Mouse (Mus musculus) liver, embryonic 15.5 days (tissue): ENCODE measurements around the gene Gm13277. TPM values are rescaled to one million over a fixed set of nuclear protein-coding genes. Genes with fewer than 3 reads are reported as not detected.
"Not testable (repeated sequence)": the region's sequence is repeated elsewhere in the genome, so short reads cannot be mapped to it uniquely, and the experiment has no call there.

Experiments used
- ATAC-seq: fragments of 200-750 bp; cut with Nextera tagmentation; 2 replicates; pipeline ENCODE4 v1.8.0; 2017; ENCODE audit warnings: moderate number of reproducible peaks, mild to moderate bottlenecking, moderate library complexity; ENCODE audit not compliant: insufficient read depth
- H3K27ac ChIP-seq: fragments of 300-500 bp; sonication (generic); replicated peaks from 2 replicates; pipeline ENCODE4 v1.5.1; 2015; ENCODE audit warnings: mild to moderate bottlenecking, inconsistent platforms
- H3K27me3 ChIP-seq: fragments of 300-500 bp; sonication (generic); 2 replicates; pipeline ENCODE4 v1.6.1; 2015; ENCODE audit warnings: mild to moderate bottlenecking, inconsistent platforms
- H3K36me3 ChIP-seq: fragments of 300-500 bp; sonication (generic); replicated peaks from 2 replicates; pipeline ENCODE4 v1.6.1; 2015; ENCODE audit warnings: moderate library complexity, mild to moderate bottlenecking, inconsistent platforms
- H3K4me1 ChIP-seq: fragments of 300-500 bp; sonication (generic); replicated peaks from 2 replicates; pipeline ENCODE4 v1.6.1; 2015; ENCODE audit warnings: inconsistent platforms
- H3K4me2 ChIP-seq: fragments of 300-500 bp; sonication (generic); 2 replicates; pipeline ENCODE4 v1.6.1; 2015; ENCODE audit warnings: moderate library complexity, mild to moderate bottlenecking, inconsistent platforms
- H3K4me3 ChIP-seq: fragments of 300-500 bp; sonication (generic); replicated peaks from 2 replicates; pipeline ENCODE4 v1.5.1; 2015; ENCODE audit warnings: mild to moderate bottlenecking, inconsistent platforms
- H3K9ac ChIP-seq: fragments of 300-500 bp; sonication (generic); 2 replicates; pipeline ENCODE4 v1.6.1; 2015; ENCODE audit warnings: moderate library complexity, mild to moderate bottlenecking, inconsistent platforms
- H3K9me3 ChIP-seq: fragments of 300-500 bp; sonication (generic); replicated peaks from 2 replicates; pipeline ENCODE4 v1.6.1; 2016; ENCODE audit warnings: inconsistent platforms
- WGBS: fragments of 180-500 bp; shearing (Covaris S2); methylation state at CpG from one replicate; pipeline ENCODE4 v1.1.7; 2015; ENCODE audit warnings: mixed read lengths; ENCODE audit not compliant: insufficient replicate concordance; 5-methylcytosine and 5-hydroxymethylcytosine counted together
- polyA plus RNA-seq: library from polyadenylated mRNA; unstranded; fragments of >200 nt; fragmentation: Nextera tagmentation; extraction: Ambion mirVana; gene quantifications from 2 replicates; pipeline ENCODE4 v1.2.1, GENCODE M21; 2015

Gm13277 gene
- polyA plus RNA-seq, result not detected in 2 replicates

DNA sequence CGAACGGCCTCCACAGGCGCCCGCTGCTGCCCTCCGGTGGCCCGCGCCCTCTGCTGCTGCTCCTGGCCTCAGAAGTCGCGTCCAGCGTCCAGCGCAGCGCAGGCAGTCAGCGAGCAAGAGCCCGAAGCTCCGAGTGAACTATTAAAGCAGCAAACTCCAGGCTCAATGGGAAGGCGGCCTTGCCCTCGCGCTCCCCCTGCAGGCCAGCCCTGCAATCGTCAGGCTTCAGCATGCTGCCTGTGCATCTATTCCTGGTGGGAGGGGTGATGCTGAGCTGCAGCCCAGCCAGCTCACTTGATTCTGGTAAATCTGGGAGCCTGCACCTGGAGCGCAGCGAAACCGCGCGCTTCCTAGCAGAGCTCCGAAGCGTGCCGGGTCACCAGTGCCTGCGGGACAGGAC is at the start of gene Gm13277:
Gene Gm13277, plus strand, starts transcription at position 231 of the 400 bp plus-strand sequence.
- H3K27ac ChIP-seq, H3K4me2 ChIP-seq, H3K9me3 ChIP-seq, H3K9ac ChIP-seq, H3K4me1 ChIP-seq, H3K36me3 ChIP-seq, ATAC-seq, H3K27me3 ChIP-seq, H3K4me3 ChIP-seq: not testable (repeated sequence)
- 0% methylated on average over 4 of the region's 28 CpGs for WGBS

DNA sequence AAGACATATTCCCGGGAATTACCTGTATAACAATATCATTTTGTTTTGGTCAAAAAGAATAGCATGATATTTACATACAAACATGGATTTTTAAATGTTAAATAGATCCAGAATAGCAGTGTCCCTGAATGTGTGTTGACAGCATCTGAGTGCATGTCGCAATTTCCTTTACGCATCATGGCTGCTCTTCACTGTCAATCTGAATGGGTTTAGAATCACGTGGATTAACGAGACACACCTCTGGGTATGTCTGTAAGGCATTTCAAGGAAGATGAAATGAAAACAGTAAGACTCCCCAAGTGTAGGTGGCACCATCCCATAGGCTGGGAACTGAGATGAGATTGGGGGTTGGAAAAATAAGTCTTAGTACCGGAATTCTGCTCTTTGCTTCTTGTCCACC is 49.4 kb upstream of the Gm13277 start:
- no peak overlapping the region for H3K9ac ChIP-seq
- H3K27ac ChIP-seq, result no peak overlapping the region
- no peak overlapping the region for H3K4me2 ChIP-seq
- WGBS, result 63% methylated on average over 6 of the region's 6 CpGs
- no peaks in the 10 kb centered on the region for H3K4me1 ChIP-seq
- no peaks in the 10 kb centered on the region for H3K36me3 ChIP-seq
- no peak overlapping the region for H3K4me3 ChIP-seq
- no peaks in the 10 kb centered on the region for H3K9me3 ChIP-seq
- peaks cover 3% of the 10 kb centered on the region; the same call in 1 of the 2 replicates for H3K27me3 ChIP-seq
- no peak for ATAC-seq

DNA sequence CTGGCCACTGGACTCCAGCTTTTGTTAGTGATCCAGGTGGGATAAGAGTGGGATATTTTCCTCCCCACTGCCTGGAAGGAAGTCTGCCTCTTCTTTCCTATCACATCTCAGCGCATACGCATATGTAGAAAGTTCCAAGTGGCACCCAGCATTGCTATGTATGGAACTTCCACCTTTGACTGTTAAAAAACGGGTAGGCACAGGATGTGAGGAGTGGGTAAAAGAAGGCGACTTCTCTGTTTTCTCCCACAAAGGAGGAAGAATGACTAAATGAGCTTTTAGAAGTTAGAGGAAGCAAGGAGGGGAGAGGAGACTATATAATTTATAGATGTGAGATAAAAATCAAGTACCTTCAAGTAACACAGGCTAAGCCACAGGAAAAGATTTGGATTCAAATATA is 47.0 kb upstream of the Gm13277 start:
- Histone ChIP-seq H3K27me3 (peaks cover 3% of the 10 kb centered on the region; the same call in 1 of the 2 replicates), H3K4me2 (no peak overlapping the region), H3K9me3 (no peaks in the 10 kb centered on the region), H3K4me1 (no peaks in the 10 kb centered on the region), H3K36me3 (no peaks in the 10 kb centered on the region), H3K4me3 (no peak overlapping the region), H3K9ac (no peak overlapping the region), H3K27ac (no peak overlapping the region)
- 39% methylated on average over 4 of the region's 4 CpGs for WGBS
- no peak for ATAC-seq

DNA sequence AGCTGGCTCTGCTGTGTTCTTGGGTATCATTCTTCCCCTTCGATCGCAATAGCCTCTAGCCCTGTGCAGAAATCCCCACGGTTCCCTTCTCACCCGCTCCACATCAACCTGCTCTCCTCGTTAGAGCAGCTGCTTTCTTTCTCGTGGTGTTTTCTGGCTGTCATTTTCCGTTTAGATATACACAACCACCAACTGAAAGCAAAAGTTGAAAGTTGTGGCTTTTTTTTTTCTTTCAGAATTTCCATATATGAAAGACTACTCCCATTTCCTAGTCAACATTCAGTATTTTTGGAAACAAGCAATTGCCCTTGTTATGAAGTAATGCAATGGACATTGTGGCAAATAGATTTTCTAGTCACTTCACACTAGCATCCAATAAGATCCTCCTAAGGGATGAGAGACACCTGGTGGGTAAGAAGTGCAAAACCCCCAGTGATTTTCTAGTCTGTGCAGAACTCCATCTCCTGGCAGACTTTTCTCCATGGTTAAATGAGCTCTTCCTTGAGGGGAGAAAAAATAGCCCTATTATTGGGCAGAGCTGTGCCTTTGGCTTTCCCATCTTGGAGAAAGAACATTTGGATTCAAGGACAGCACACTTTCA is 45.6 kb upstream of the Gm13277 start:
- whole genome bisulfite sequencing, result 45% methylated on average over 7 of the region's 7 CpGs
- Histone ChIP-seq H3K36me3 (no peaks in the 10 kb centered on the region), H3K4me3 (no peak overlapping the region), H3K4me1 (no peaks in the 10 kb centered on the region), H3K4me2 (no peak overlapping the region), H3K27me3 (peaks cover 3% of the 10 kb centered on the region; the same call in 1 of the 2 replicates), H3K9ac (no peak overlapping the region), H3K9me3 (no peaks in the 10 kb centered on the region), H3K27ac (no peak overlapping the region)
- no peak for ATAC-seq

DNA sequence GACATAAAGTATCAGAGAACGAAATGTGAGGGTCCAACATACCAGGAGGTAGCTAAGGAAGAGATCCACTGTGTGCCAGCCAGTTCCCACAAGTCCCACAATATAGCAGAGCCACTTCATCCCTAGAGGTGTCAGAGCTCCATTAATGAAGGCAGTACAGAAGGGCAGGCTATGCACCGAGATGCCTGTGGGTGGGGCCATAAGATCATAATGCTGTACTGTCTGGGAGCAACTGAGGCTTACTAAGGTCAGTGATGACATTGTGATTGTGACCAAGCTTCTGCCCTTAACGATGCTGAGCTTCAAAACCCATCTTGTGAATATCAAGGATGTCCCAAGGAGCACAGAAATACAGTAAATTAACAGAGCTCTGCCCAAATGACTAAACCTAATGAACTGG is 44.2 kb upstream of the Gm13277 start:
- ATAC-seq, result no peak

DNA sequence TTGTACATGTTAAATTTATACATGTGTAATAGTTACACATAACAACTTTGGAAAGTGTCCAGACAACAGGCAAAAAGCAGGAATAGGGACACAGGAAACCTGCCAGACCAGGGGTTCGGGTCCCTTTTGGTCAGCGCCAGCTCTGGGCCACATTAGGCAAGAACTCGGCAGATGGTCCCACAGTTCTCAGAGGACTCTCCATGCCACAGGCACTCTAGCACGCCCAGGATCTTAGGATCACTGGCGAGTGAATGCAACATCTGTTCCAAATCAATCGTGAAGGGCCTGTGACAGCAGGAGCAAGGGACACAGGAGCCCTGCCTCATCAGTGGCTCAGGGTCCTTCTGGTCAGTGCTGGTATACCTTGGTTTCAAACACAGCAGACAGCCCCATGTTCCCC is 38.5 kb upstream of the Gm13277 start:
- Histone ChIP-seq H3K9ac (no peak overlapping the region), H3K36me3 (no peaks in the 10 kb centered on the region), H3K27ac (no peak overlapping the region), H3K4me1 (no peaks in the 10 kb centered on the region), H3K4me2 (no peak overlapping the region), H3K4me3 (no peak overlapping the region), H3K27me3 (no peaks in the 10 kb centered on the region), H3K9me3 (no peaks in the 10 kb centered on the region)
- ATAC-seq, result no peak
- 52% methylated on average over 6 of the region's 6 CpGs for WGBS

More for the DNA sequence above, 44.2 kb upstream of the Gm13277 start:
- H3K4me1 ChIP-seq, result no peaks in the 10 kb centered on the region
- H3K9ac ChIP-seq, result no peak overlapping the region
- WGBS, result 37% methylated on average over 3 of the region's 3 CpGs
- no peaks in the 10 kb centered on the region for H3K9me3 ChIP-seq
- no peak overlapping the region for H3K4me2 ChIP-seq
- H3K27ac ChIP-seq, result no peak overlapping the region
- no peaks in the 10 kb centered on the region for H3K36me3 ChIP-seq
- H3K4me3 ChIP-seq, result no peak overlapping the region
- peaks cover 3% of the 10 kb centered on the region; the same call in 1 of the 2 replicates for H3K27me3 ChIP-seq

DNA sequence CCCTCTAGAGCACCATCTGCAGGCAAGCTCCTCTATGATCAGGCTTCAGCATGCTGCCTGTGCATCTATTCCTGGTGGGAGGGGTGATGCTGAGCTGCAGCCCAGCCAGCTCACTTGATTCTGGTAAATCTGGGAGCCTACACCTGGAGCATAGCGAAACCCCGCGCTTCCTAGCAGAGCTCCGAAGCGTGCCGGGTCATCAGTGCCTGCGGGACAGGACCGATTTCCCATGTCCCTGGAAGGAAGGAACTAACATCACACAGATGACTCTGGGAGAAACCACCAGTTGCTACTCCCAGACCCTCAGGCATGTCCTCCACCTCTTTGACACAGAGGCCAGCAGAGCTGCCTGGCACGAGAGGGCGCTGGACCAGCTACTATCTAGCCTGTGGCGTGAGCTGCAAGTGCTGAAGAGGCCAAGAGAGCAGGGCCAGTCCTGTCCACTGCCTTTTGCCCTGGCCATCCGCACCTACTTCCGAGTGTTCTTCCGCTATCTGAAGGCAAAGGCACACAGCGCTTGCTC is 33.6 kb upstream of the Gm13277 start, which contains the start of gene Gm13271:
Gene Gm13271, plus strand, starts transcription at position 51 of the 523 bp plus-strand sequence.
- WGBS, result 75% methylated on average over 15 of the region's 15 CpGs
- H3K36me3 ChIP-seq, H3K4me3 ChIP-seq, H3K4me1 ChIP-seq, H3K4me2 ChIP-seq, H3K27me3 ChIP-seq, ATAC-seq, H3K9ac ChIP-seq, H3K27ac ChIP-seq, H3K9me3 ChIP-seq: not testable (repeated sequence)

DNA sequence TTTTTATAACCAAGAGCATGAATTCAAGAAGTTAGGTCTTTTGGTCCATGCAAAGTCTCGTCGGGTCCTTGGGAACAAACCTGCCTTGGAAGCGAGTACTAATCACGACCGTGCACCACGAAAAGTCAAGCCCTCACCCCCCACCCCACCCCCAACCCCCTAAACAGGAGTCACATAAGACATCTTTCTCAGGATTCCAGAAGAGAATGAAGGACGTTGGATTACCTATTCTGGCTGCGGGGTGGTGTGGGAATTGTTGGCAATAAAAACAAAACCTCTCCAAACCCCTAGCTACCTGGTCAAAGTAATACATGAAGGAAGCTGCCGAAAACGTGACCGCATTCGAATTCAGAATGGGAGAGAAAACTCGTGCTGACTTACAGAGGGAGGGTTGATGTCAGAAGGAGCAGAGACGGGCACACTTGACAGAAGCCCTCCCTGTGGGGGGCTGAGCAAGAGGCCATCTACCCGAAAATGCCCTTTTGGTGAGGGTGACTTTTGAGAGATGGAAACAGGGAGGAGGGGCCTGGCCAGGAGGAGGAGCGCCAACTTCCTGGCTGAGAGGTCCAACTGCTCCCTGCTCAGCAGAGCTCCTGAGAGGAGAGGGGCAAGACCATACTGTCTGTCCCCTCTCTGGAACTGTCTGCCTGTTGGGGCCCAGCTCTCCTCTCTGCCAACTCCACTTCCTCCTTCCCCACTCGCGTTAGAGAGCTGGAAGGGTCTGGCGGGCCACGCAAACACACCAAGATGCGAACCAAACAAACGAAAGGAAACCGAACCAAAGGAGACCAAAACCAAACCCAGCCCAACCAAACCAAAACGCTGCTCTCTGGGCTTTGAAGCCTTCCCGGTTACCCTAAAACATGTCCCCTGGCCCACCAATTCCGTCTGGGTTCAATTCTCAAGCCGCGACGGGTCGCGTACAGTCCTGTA is 31.6 kb upstream of the Gm13277 start:
- peak overlapping the region; percentile 57 for H3K9ac ChIP-seq
- H3K27me3 ChIP-seq, H3K4me1 ChIP-seq, H3K9me3 ChIP-seq, ATAC-seq, H3K36me3 ChIP-seq: not testable (repeated sequence)
- H3K4me3 ChIP-seq, result peak overlapping the region; percentile 66
- 9% methylated on average over 29 of the region's 31 CpGs for WGBS
- H3K27ac ChIP-seq, result peak overlapping the region; percentile 86
- H3K4me2 ChIP-seq, result peak overlapping the region; percentile 85

DNA sequence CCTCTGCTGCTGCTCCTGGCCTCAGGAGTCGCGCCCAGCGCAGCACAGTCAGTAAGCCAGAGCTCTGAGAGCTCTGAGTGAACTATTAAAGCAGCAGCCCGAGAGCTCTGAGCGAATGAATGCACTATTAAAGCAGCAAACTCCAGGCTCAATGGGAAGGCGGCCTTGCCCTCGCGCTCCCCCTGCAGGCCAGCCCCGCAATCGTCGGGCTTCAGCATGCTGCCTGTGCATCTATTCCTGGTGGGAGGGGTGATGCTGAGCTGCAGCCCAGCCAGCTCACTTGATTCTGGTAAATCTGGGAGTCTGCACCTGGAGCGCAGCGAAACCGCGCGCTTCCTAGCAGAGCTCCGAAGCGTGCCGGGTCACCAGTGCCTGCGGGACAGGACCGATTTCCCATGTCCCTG is 30.8 kb upstream of the Gm13277 start:
- H3K27ac ChIP-seq, result peak overlapping the region; percentile 86
- peak overlapping the region; percentile 85 for H3K4me2 ChIP-seq
- H3K4me3 ChIP-seq, result peak overlapping the region; percentile 66
- H3K9ac ChIP-seq, result peak overlapping the region; percentile 57
- not testable (repeated sequence) for H3K4me1 ChIP-seq, H3K27me3 ChIP-seq, H3K9me3 ChIP-seq, H3K36me3 ChIP-seq
- under 1% methylated on average over 20 of the region's 21 CpGs for WGBS
- ATAC-seq, result peak; percentile 100

DNA sequence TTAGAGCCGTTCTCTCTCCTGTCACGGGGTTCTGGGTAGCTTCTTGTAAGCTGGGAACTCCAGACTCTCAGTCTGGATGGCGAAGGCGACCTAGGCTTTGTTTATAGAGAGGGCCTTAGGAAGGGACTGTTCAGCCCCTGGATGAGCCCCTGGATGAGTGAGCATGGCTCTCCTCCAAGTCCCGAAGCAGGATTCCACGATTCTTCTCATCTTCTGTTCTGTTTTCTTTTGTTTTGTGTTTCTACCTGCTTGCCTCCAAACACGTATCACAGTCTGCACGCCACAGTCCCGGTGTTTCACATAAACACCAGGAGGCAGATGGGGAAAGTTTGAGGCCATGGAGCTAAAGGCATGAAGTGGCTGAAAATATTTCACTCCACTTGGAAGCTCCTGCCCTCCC is 29.7 kb upstream of the Gm13277 start:
- WGBS, result 68% methylated on average over 9 of the region's 9 CpGs
- ATAC-seq, result not testable (repeated sequence)

DNA sequence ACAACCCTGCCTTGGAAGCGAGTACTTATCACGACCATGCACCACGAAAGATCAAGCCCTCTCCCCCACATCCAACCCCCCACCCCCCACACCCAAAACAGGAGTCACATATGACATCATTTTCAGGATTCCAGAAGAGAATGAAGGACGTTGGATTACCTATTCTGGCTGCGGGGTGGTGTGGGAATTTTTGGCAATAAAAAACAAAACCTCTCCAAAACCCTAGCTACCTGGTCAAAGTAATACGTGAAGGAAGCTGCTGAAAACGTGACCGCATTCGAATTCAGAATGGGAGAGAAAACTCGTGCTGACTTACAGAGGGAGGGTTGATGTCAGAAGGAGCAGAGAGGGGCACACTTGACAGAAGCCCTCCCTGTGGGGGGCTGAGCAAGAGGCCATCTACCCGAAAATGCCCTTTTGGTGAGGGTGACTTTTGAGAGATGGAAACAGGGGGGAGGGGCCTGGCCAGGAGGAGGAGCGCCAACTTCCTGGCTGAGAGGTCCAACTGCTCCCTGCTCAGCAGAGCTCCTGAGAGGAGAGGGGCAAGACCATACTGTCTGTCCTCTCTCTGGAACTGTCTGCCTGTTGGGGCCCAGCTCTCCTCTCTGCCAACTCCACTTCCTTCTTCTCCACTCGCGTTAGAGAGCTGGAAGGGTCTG is 28.7 kb upstream of the Gm13277 start, which contains the start of gene Gm13283:
Gene Gm13283, plus strand, starts transcription at position 510 of the 659 bp plus-strand sequence.
- 14% methylated on average over 10 of the region's 14 CpGs for WGBS
- H3K9me3 ChIP-seq, H3K4me1 ChIP-seq, H3K9ac ChIP-seq, H3K27me3 ChIP-seq, ATAC-seq, H3K27ac ChIP-seq, H3K36me3 ChIP-seq: not testable (repeated sequence)
- Histone ChIP-seq H3K4me2 (peak within 1 kb of the TSS; percentile 67), H3K4me3 (peak within 1 kb of the TSS; percentile 46)

More for the DNA sequence above, 29.7 kb upstream of the Gm13277 start:
- H3K36me3 ChIP-seq, H3K4me1 ChIP-seq, H3K9ac ChIP-seq, H3K4me2 ChIP-seq, H3K9me3 ChIP-seq, H3K27ac ChIP-seq, H3K4me3 ChIP-seq, H3K27me3 ChIP-seq: not testable (repeated sequence)
